Mouse (Mus musculus) left cerebral cortex, adult 8-10 months (tissue): Measurements from ENCODE around the gene Coasy. TPM values are rescaled to one million over a fixed set of nuclear protein-coding genes. Genes with fewer than 3 reads are reported as not detected.

Experiments
- DNase-seq, 2 experiments: peaks; one replicate each; pipeline ENCODE4 v3.0.0; 2022; ENCODE audit warnings: low spot score in 2 of 2
- total RNA-seq, 4 experiments: library from RNA; stranded (reverse); gene quantifications; 2 replicates each; pipeline ENCODE4 v1.2.4; 2022

Coasy gene
- total RNA-seq, 4 experiments from 2014 or later = 20.7 to 26.2 (median 23.7) TPM

- DNase-seq = no peak
Observed at GRCm38 (mm10) chr11:101062971-101063675, 19.2 kb upstream of the Coasy start.

GRCm38 (mm10) chr11:101063676-101064327, 18.6 kb upstream of the Coasy start:
- DNase-seq = no peak

- DNase-seq = no peak
Observed at GRCm38 (mm10) chr11:101064462-101064861, 17.9 kb upstream of the Coasy start.

GRCm38 (mm10) chr11:101065002-101065401, 17.4 kb upstream of the Coasy start:
- DNase-seq = no peak

GRCm38 (mm10) chr11:101066549-101067412, 15.6 kb upstream of the Coasy start:
- DNase-seq = peak in 1 of 2 experiments; percentile 66

- DNase-seq = peak; percentile 90 to 94
Observed at GRCm38 (mm10) chr11:101069391-101070188, 12.8 kb upstream of the Coasy start, which contains the start of gene Naglu. TSS of gene Naglu (plus strand) at chr11:101070012.

GRCm38 (mm10) chr11:101070189-101070527, 12.2 kb upstream of the Coasy start:
- DNase-seq = no peak

GRCm38 (mm10) chr11:101070987-101071386, 11.4 kb upstream of the Coasy start:
- DNase-seq = no peak

- DNase-seq = no peak
Observed at GRCm38 (mm10) chr11:101071810-101072428, 10.4 kb upstream of the Coasy start.

GRCm38 (mm10) chr11:101078121-101078520, 4.2 kb upstream of the Coasy start, which contains the start of gene Hsd17b1:
TSS of gene Hsd17b1 (plus strand) at chr11:101078411.
- DNase-seq = no peak

GRCm38 (mm10) chr11:101079746-101080145, 2.6 kb upstream of the Coasy start:
- DNase-seq = no peak

GRCm38 (mm10) chr11:101080421-101080820, 1.9 kb upstream of the Coasy start:
- DNase-seq = no peak

GRCm38 (mm10) chr11:101081659-101082058, 706 bp upstream of the Coasy start:
- no peak for DNase-seq

GRCm38 (mm10) chr11:101083083-101083697, 825 bp downstream of the Coasy start:
- no peak for DNase-seq

GRCm38 (mm10) chr11:101084246-101084645, 1.9 kb downstream of the Coasy start:
- DNase-seq = no peak

- DNase-seq = no peak
Observed at GRCm38 (mm10) chr11:101084811-101085210, 2.4 kb downstream of the Coasy start.

GRCm38 (mm10) chr11:101085617-101086322, 3.4 kb downstream of the Coasy start:
- no peak for DNase-seq

GRCm38 (mm10) chr11:101086323-101086674, 3.9 kb downstream of the Coasy start:
- DNase-seq = no peak
